Mouse (Mus musculus): Measurements from ENCODE around the gene Blmh. TPM values are rescaled to one million over a fixed set of nuclear protein-coding genes. Genes with fewer than 3 reads are reported as not detected.
"Not testable (repeated sequence)": the region's sequence is repeated elsewhere in the genome, so short reads cannot be mapped to it uniquely, and the experiment has no call there.

Blmh gene
- total and polyA plus RNA-seq, 2 experiments from 2014 or later: 40.2 to 63.7 TPM

- H3K9me3 ChIP-seq (replicated peaks; ENCODE audit: control insufficient read depth, low read length): no peaks in the 10 kb centered on the region
- DNase-seq (ENCODE audit: low spot score): no peak
- no peaks in the 10 kb centered on the region for H3K36me3 ChIP-seq (replicated peaks; ENCODE audit: control insufficient read depth, insufficient read depth, low read length)
- peaks cover 3% of the 10 kb centered on the region; the same call in 1 of the 2 replicates for H3K4me1 ChIP-seq (ENCODE audit: control insufficient read depth, insufficient read depth)
- H3K9ac ChIP-seq (replicated peaks; ENCODE audit: low read depth, low read length): no peak overlapping the region
- H3K27me3 ChIP-seq (ENCODE audit: control insufficient read depth, insufficient read depth, low read length): no peaks in the 10 kb centered on the region
- TF ChIP-seq EP300 (IDR thresholded peaks at IDR 0.05; ENCODE audit: low read depth) (no peak), CTCF (IDR thresholded peaks at IDR 0.05; ENCODE audit: low read depth) (no peak)
- no peak overlapping the region for H3K4me3 ChIP-seq (ENCODE audit: low read depth, low read length)
- no peak for ATAC-seq (ENCODE audit: insufficient read depth, low read depth)
- no peak overlapping the region for H3K27ac ChIP-seq (ENCODE audit: low read depth)
- WGBS: 53% methylated on average over 3 of the region's 3 CpGs
- H3K4me2 ChIP-seq (ENCODE audit: low read depth, low read length): no peak overlapping the region
Observed at GRCm38 (mm10) chr11:76917230-76917548, 7.4 kb upstream of the Blmh start.

GRCm38 (mm10) chr11:76920607-76921006 lies 4.0 kb upstream of the Blmh start:
- Histone ChIP-seq H3K4me2 (ENCODE audit: low read depth, low read length) (no peak overlapping the region), H3K4me3 (ENCODE audit: low read depth, low read length) (no peak overlapping the region), H3K27me3 (ENCODE audit: control insufficient read depth, insufficient read depth, low read length) (no peaks in the 10 kb centered on the region), H3K9ac (replicated peaks; ENCODE audit: low read depth, low read length) (no peak overlapping the region), H3K4me1 (ENCODE audit: control insufficient read depth, insufficient read depth) (peaks cover 16% of the 10 kb centered on the region; the same call in 1 of the 2 replicates), H3K36me3 (replicated peaks; ENCODE audit: control insufficient read depth, insufficient read depth, low read length) (no peaks in the 10 kb centered on the region), H3K27ac (ENCODE audit: low read depth) (no peak overlapping the region), H3K9me3 (replicated peaks; ENCODE audit: control insufficient read depth, low read length) (no peaks in the 10 kb centered on the region)
- DNase-seq (ENCODE audit: low spot score) (no peak), ATAC-seq (ENCODE audit: insufficient read depth, low read depth) (no peak)
- WGBS: 41% methylated on average over 1 of the region's 1 CpGs
- no peak for TF ChIP-seq EP300 (IDR thresholded peaks at IDR 0.05; ENCODE audit: low read depth)
- no peak for TF ChIP-seq CTCF (IDR thresholded peaks at IDR 0.05; ENCODE audit: low read depth)

GRCm38 (mm10) chr11:76928586-76928985 lies 4.0 kb downstream of the Blmh start:
- not testable (repeated sequence) for ATAC-seq (ENCODE audit: insufficient read depth, low read depth); H3K27ac ChIP-seq (ENCODE audit: low read depth); H3K4me3 ChIP-seq (ENCODE audit: low read depth, low read length); H3K27me3 ChIP-seq (ENCODE audit: control insufficient read depth, insufficient read depth, low read length); H3K4me2 ChIP-seq (ENCODE audit: low read depth, low read length); H3K36me3 ChIP-seq (replicated peaks; ENCODE audit: control insufficient read depth, insufficient read depth, low read length); H3K9me3 ChIP-seq (replicated peaks; ENCODE audit: control insufficient read depth, low read length); H3K9ac ChIP-seq (replicated peaks; ENCODE audit: low read depth, low read length); DNase-seq (ENCODE audit: low spot score)
- H3K4me1 ChIP-seq (ENCODE audit: control insufficient read depth, insufficient read depth): peaks cover 17% of the 10 kb centered on the region; the same call in 1 of the 2 replicates
- 85% methylated on average over 8 of the region's 8 CpGs for WGBS

GRCm38 (mm10) chr11:76933209-76933608 lies 8.6 kb downstream of the Blmh start:
- WGBS: 49% methylated on average over 3 of the region's 3 CpGs
- ATAC-seq (ENCODE audit: insufficient read depth, low read depth): no peak
- H3K4me1 ChIP-seq (ENCODE audit: control insufficient read depth, insufficient read depth): no peaks in the 10 kb centered on the region

GRCm38 (mm10) chr11:76936578-76936977 lies 12.0 kb downstream of the Blmh start:
- H3K4me2 ChIP-seq (ENCODE audit: low read depth, low read length): no peak overlapping the region
- 60% methylated on average over 5 of the region's 5 CpGs for WGBS
- no peaks in the 10 kb centered on the region for H3K36me3 ChIP-seq (replicated peaks; ENCODE audit: control insufficient read depth, insufficient read depth, low read length)
- TF ChIP-seq EP300 (IDR thresholded peaks at IDR 0.05; ENCODE audit: low read depth) (no peak), CTCF (IDR thresholded peaks at IDR 0.05; ENCODE audit: low read depth) (peak; percentile 14; the same call in 1 of the 2 replicates)
- H3K4me3 ChIP-seq (ENCODE audit: low read depth, low read length): no peak overlapping the region
- no peak overlapping the region for H3K27ac ChIP-seq (ENCODE audit: low read depth)
- no peaks in the 10 kb centered on the region for H3K4me1 ChIP-seq (ENCODE audit: control insufficient read depth, insufficient read depth)
- DNase-seq (ENCODE audit: low spot score) (no peak), ATAC-seq (ENCODE audit: insufficient read depth, low read depth) (no peak)
- H3K9ac ChIP-seq (replicated peaks; ENCODE audit: low read depth, low read length): no peak overlapping the region
- no peaks in the 10 kb centered on the region for H3K9me3 ChIP-seq (replicated peaks; ENCODE audit: control insufficient read depth, low read length)
- H3K27me3 ChIP-seq (ENCODE audit: control insufficient read depth, insufficient read depth, low read length): no peaks in the 10 kb centered on the region

More at GRCm38 (mm10) chr11:76933209-76933608, 8.6 kb downstream of the Blmh start:
- Histone ChIP-seq H3K4me3 (ENCODE audit: low read depth, low read length) (no peak overlapping the region), H3K9me3 (replicated peaks; ENCODE audit: control insufficient read depth, low read length) (no peaks in the 10 kb centered on the region), H3K27ac (ENCODE audit: low read depth) (no peak overlapping the region), H3K9ac (replicated peaks; ENCODE audit: low read depth, low read length) (no peak overlapping the region), H3K4me2 (ENCODE audit: low read depth, low read length) (no peak overlapping the region), H3K27me3 (ENCODE audit: control insufficient read depth, insufficient read depth, low read length) (no peaks in the 10 kb centered on the region), H3K36me3 (replicated peaks; ENCODE audit: control insufficient read depth, insufficient read depth, low read length) (no peaks in the 10 kb centered on the region)
- TF ChIP-seq CTCF (IDR thresholded peaks at IDR 0.05; ENCODE audit: low read depth): no peak
- no peak for TF ChIP-seq EP300 (IDR thresholded peaks at IDR 0.05; ENCODE audit: low read depth)
- no peak for DNase-seq (ENCODE audit: low spot score)

- WGBS: 72% methylated on average over 6 of the region's 6 CpGs
- TF ChIP-seq EP300 (IDR thresholded peaks at IDR 0.05; ENCODE audit: low read depth) (no peak), CTCF (IDR thresholded peaks at IDR 0.05; ENCODE audit: low read depth) (no peak)
Observed at GRCm38 (mm10) chr11:76944839-76945238, 20.2 kb downstream of the Blmh start.

More at GRCm38 (mm10) chr11:76944839-76945238, 20.2 kb downstream of the Blmh start:
- peak overlapping the region; percentile 82 for H3K27ac ChIP-seq (ENCODE audit: low read depth)
- H3K4me3 ChIP-seq (ENCODE audit: low read depth, low read length): peak overlapping the region; percentile 85
- peaks cover 11% of the 10 kb centered on the region; the same call in 1 of the 2 replicates for H3K36me3 ChIP-seq (replicated peaks; ENCODE audit: control insufficient read depth, insufficient read depth, low read length)
- H3K9ac ChIP-seq (replicated peaks; ENCODE audit: low read depth, low read length): peak overlapping the region; percentile 79
- H3K4me1 ChIP-seq (ENCODE audit: control insufficient read depth, insufficient read depth): peaks cover 9% of the 10 kb centered on the region; the same call in 1 of the 2 replicates
- ATAC-seq (ENCODE audit: insufficient read depth, low read depth): no peak
- peak overlapping the region; percentile 92 for H3K4me2 ChIP-seq (ENCODE audit: low read depth, low read length)
- H3K27me3 ChIP-seq (ENCODE audit: control insufficient read depth, insufficient read depth, low read length): no peaks in the 10 kb centered on the region
- no peaks in the 10 kb centered on the region for H3K9me3 ChIP-seq (replicated peaks; ENCODE audit: control insufficient read depth, low read length)
- no peak for DNase-seq (ENCODE audit: low spot score)

Data from heart, postnatal 0 days (tissue).